Comparison of ENCODE assay signal across 22 mouse cellular contexts in genomic region chr6:101938393-101938985, GRCm38 (mm10).
DNase-seq lines count a peak whose midpoint lies in the region; ATAC-seq lines count a peak whose summit lies in the region.
"Had no signal": no experiment of that assay in that cellular context is flagged by ENCODE, and none has a peak within 500 bp of the region (broad histone marks: within the 10 kb centered on the region; RNA-seq: fewer than 3 reads in every experiment).

No protein-coding gene starts in this region.

- peak; percentile 23; the same call in 1 of the 2 replicates for ATAC-seq in embryonic facial prominence, embryonic 11.5 days (replicated peaks; ENCODE audit: insufficient number of reproducible peaks, low FRiP score, low TSS enrichment, low read depth)
- ATAC-seq in forebrain, embryonic 16.5 days = peak; percentile 66
- ATAC-seq in midbrain, embryonic 15.5 days (replicated peaks) = peak; percentile 57; the same call in 1 of the 2 replicates
- ATAC-seq in kidney, embryonic 14.5 days (ENCODE audit: low FRiP score, low TSS enrichment) = no peak
- ATAC-seq: liver, postnatal 0 days had no signal

- no peak overlapping the region for H3K9ac ChIP-seq in embryonic facial prominence, embryonic 11.5 days (replicated peaks; ENCODE audit: low read length)
- no peak overlapping the region for H3K9ac ChIP-seq in forebrain, embryonic 16.5 days (replicated peaks; ENCODE audit: low read depth, low read length)
- no peak overlapping the region for H3K9ac ChIP-seq in midbrain, embryonic 15.5 days
- no peak overlapping the region for H3K9ac ChIP-seq in kidney, embryonic 14.5 days (ENCODE audit: low read depth, low read length)
- H3K9ac ChIP-seq: heart, embryonic 12.5 days; hindbrain, embryonic 12.5 days; limb, embryonic 12.5 days; liver, postnatal 0 days; neural tube, embryonic 15.5 days had no signal

- H3K4me1 ChIP-seq in embryonic facial prominence, embryonic 11.5 days (ENCODE audit: control insufficient read depth, insufficient read depth, low read length) = no peaks in the 10 kb centered on the region
- peaks cover 3% of the 10 kb centered on the region; the same call in 1 of the 2 replicates for H3K4me1 ChIP-seq in embryonic facial prominence, embryonic 10.5 days
- peaks cover 13% of the 10 kb centered on the region for H3K4me1 ChIP-seq in forebrain, embryonic 16.5 days (replicated peaks; ENCODE audit: control insufficient read depth, insufficient read depth, low read length)
- H3K4me1 ChIP-seq in midbrain, embryonic 15.5 days = peaks cover 9% of the 10 kb centered on the region
- no peaks in the 10 kb centered on the region for H3K4me1 ChIP-seq in kidney, embryonic 14.5 days (ENCODE audit: control insufficient read depth, insufficient read depth, low read length)
- H3K4me1 ChIP-seq: heart, embryonic 12.5 days; hindbrain, embryonic 12.5 days; limb, embryonic 12.5 days; neural tube, embryonic 15.5 days had no signal

- H3K27ac ChIP-seq in embryonic facial prominence, embryonic 11.5 days (replicated peaks; ENCODE audit: low read depth, low read length) = no peak overlapping the region
- H3K27ac ChIP-seq in embryonic facial prominence, embryonic 10.5 days (replicated peaks) = no peak overlapping the region
- H3K27ac ChIP-seq in forebrain, embryonic 16.5 days (ENCODE audit: low read length) = no peak overlapping the region
- H3K27ac ChIP-seq in midbrain, embryonic 15.5 days = 0 out of 2 replicates have a peak overlapping the region, but pooled peaks have one; percentile 34
- H3K27ac ChIP-seq in kidney, embryonic 14.5 days (ENCODE audit: low read depth, low read length) = no peak overlapping the region
- H3K27ac ChIP-seq: hindbrain, embryonic 12.5 days; limb, embryonic 12.5 days; neural tube, embryonic 15.5 days had no signal

- H3K4me3 ChIP-seq in embryonic facial prominence, embryonic 11.5 days (ENCODE audit: low read depth, low read length) = no peak overlapping the region
- H3K4me3 ChIP-seq in embryonic facial prominence, embryonic 10.5 days = no peak overlapping the region
- no peak overlapping the region for H3K4me3 ChIP-seq in forebrain, embryonic 16.5 days (replicated peaks; ENCODE audit: low read length)
- no peak overlapping the region for H3K4me3 ChIP-seq in midbrain, embryonic 15.5 days
- no peak overlapping the region for H3K4me3 ChIP-seq in kidney, embryonic 14.5 days (ENCODE audit: low read length)
- H3K4me3 ChIP-seq: heart, embryonic 12.5 days; hindbrain, embryonic 12.5 days; limb, embryonic 12.5 days; neural tube, embryonic 15.5 days had no signal

- 60% methylated on average over 4 of the region's 4 CpGs for WGBS in embryonic facial prominence, embryonic 11.5 days
- 71% methylated on average over 4 of the region's 4 CpGs for WGBS in embryonic facial prominence, embryonic 10.5 days
- 8% methylated on average over 4 of the region's 4 CpGs for WGBS in forebrain, embryonic 16.5 days
- WGBS in midbrain, embryonic 15.5 days = 58% methylated on average over 4 of the region's 4 CpGs
- 87% methylated on average over 4 of the region's 4 CpGs for WGBS in kidney, embryonic 14.5 days

- no peaks in the 10 kb centered on the region for H3K36me3 ChIP-seq in embryonic facial prominence, embryonic 11.5 days (replicated peaks; ENCODE audit: control insufficient read depth, insufficient read depth, low read depth, low read length)
- H3K36me3 ChIP-seq in embryonic facial prominence, embryonic 10.5 days (replicated peaks) = no peaks in the 10 kb centered on the region
- H3K36me3 ChIP-seq in forebrain, embryonic 16.5 days (ENCODE audit: control insufficient read depth, insufficient read depth) = no peaks in the 10 kb centered on the region
- no peaks in the 10 kb centered on the region for H3K36me3 ChIP-seq in midbrain, embryonic 15.5 days (replicated peaks)
- no peaks in the 10 kb centered on the region for H3K36me3 ChIP-seq in kidney, embryonic 14.5 days (ENCODE audit: control insufficient read depth, insufficient read depth, low read length)
- H3K36me3 ChIP-seq: heart, embryonic 12.5 days; hindbrain, embryonic 12.5 days; limb, embryonic 12.5 days; neural tube, embryonic 15.5 days had no signal

- H3K27me3 ChIP-seq in embryonic facial prominence, embryonic 11.5 days (ENCODE audit: control insufficient read depth, insufficient read depth, low read length) = no peaks in the 10 kb centered on the region
- no peaks in the 10 kb centered on the region for H3K27me3 ChIP-seq in embryonic facial prominence, embryonic 10.5 days (replicated peaks; ENCODE audit: low read depth, poor library complexity, severe bottlenecking)
- H3K27me3 ChIP-seq in forebrain, embryonic 16.5 days (replicated peaks; ENCODE audit: control insufficient read depth, insufficient read depth, low read length) = no peaks in the 10 kb centered on the region
- H3K27me3 ChIP-seq in midbrain, embryonic 15.5 days (replicated peaks) = no peaks in the 10 kb centered on the region
- no peaks in the 10 kb centered on the region; the same call in 1 of the 2 replicates for H3K27me3 ChIP-seq in kidney, embryonic 14.5 days (ENCODE audit: control insufficient read depth, insufficient read depth, low read length)
- H3K27me3 ChIP-seq: heart, embryonic 12.5 days; hindbrain, embryonic 12.5 days; limb, embryonic 12.5 days; neural tube, embryonic 15.5 days had no signal

- no peak for DNase-seq in embryonic facial prominence, embryonic 11.5 days (ENCODE audit: low spot score)
- DNase-seq in embryonic facial prominence, embryonic 10.5 days (ENCODE audit: low spot score) = no peak
- DNase-seq in Muller cell, postnatal 12 days (ENCODE audit: inconsistent ontology term) = peak; percentile 75
- DNase-seq in right cerebral cortex, postnatal 14 days = no peak
- no peak for DNase-seq in adrenal gland, postnatal 10 days
- DNase-seq: adrenal gland, postnatal 25 days; cerebellum, adult 9-10 months; heart, adult 11 months; heart, postnatal 14 days; kidney, adult 18-20 months; kidney, postnatal 10 days; liver, postnatal 0 days; lung, postnatal 10 days; spleen, adult 18-20 months had no signal

- H3K9me3 ChIP-seq in embryonic facial prominence, embryonic 11.5 days (replicated peaks; ENCODE audit: control insufficient read depth, low read length) = no peaks in the 10 kb centered on the region
- no peaks in the 10 kb centered on the region for H3K9me3 ChIP-seq in embryonic facial prominence, embryonic 10.5 days
- no peaks in the 10 kb centered on the region for H3K9me3 ChIP-seq in forebrain, embryonic 16.5 days (ENCODE audit: control insufficient read depth, low read length)
- H3K9me3 ChIP-seq in midbrain, embryonic 15.5 days = no peaks in the 10 kb centered on the region
- H3K9me3 ChIP-seq in kidney, embryonic 14.5 days (ENCODE audit: control insufficient read depth, low read length) = no peaks in the 10 kb centered on the region
- H3K9me3 ChIP-seq: heart, embryonic 12.5 days; hindbrain, embryonic 12.5 days; limb, embryonic 12.5 days; neural tube, embryonic 15.5 days had no signal

- H3K4me2 ChIP-seq in embryonic facial prominence, embryonic 11.5 days (ENCODE audit: low read depth, low read length) = no peak overlapping the region
- peak overlapping the region; percentile 48 for H3K4me2 ChIP-seq in forebrain, embryonic 16.5 days (ENCODE audit: low read length)
- no peak overlapping the region for H3K4me2 ChIP-seq in midbrain, embryonic 15.5 days
- no peak overlapping the region for H3K4me2 ChIP-seq in kidney, embryonic 14.5 days (replicated peaks; ENCODE audit: low read depth, low read length)
- H3K4me2 ChIP-seq: heart, embryonic 12.5 days; hindbrain, embryonic 12.5 days; liver, embryonic 11.5 days had no signal
